11 mouse cellular contexts compared by ENCODE assay signal in genomic region chr11:99539721-99540120, GRCm38 (mm10). TPM values are rescaled to one million over a fixed set of nuclear protein-coding genes. Genes with fewer than 3 reads are reported as not detected.
A peak's percentile ranks its signal among the peaks of the same experiment; 100 is the strongest.
DNase-seq lines count a peak whose midpoint lies in the region; ATAC-seq and TF ChIP-seq lines count a peak whose summit lies in the region.
"Had no signal": no experiment of that assay in that cellular context is flagged by ENCODE, and none has a peak within 500 bp of the region (broad histone marks: within the 10 kb centered on the region; RNA-seq: fewer than 3 reads in every experiment).

No protein-coding gene starts in this region.

- peak; percentile 72; the same call in 1 of the 2 replicates for ATAC-seq in hindbrain, embryonic 15.5 days (ENCODE audit: low FRiP score, low read depth)
- peak; percentile 61; the same call in 1 of the 2 replicates for ATAC-seq in hindbrain, postnatal 0 days
- no peak for ATAC-seq in stomach, postnatal 0 days (ENCODE audit: low FRiP score, low TSS enrichment)

- no peaks in the 10 kb centered on the region; the same call in 1 of the 2 replicates for H3K9me3 ChIP-seq in hindbrain, embryonic 15.5 days
- H3K9me3 ChIP-seq in hindbrain, embryonic 10.5 days: no peaks in the 10 kb centered on the region
- H3K9me3 ChIP-seq in hindbrain, postnatal 0 days (ENCODE audit: low read length): no peaks in the 10 kb centered on the region
- H3K9me3 ChIP-seq in stomach, postnatal 0 days (ENCODE audit: control insufficient read depth, low read length): no peaks in the 10 kb centered on the region
- H3K9me3 ChIP-seq: embryonic facial prominence, embryonic 13.5 days; limb, embryonic 15.5 days had no signal

- no peak for TF ChIP-seq EP300 in stomach, postnatal 0 days (optimal IDR thresholded peaks at IDR 0.05)

- 0 out of 2 replicates have a peak overlapping the region, but pooled peaks have one; percentile 53 for H3K27ac ChIP-seq in hindbrain, embryonic 15.5 days (replicated peaks)
- H3K27ac ChIP-seq in hindbrain, embryonic 10.5 days: no peak overlapping the region
- H3K27ac ChIP-seq in hindbrain, postnatal 0 days: no peak overlapping the region
- no peak overlapping the region for H3K27ac ChIP-seq in stomach, postnatal 0 days (replicated peaks)
- H3K27ac ChIP-seq in gastrocnemius, adult 2 months: no peak overlapping the region
- H3K27ac ChIP-seq: embryonic facial prominence, embryonic 13.5 days; limb, embryonic 15.5 days had no signal

- no peak overlapping the region for H3K9ac ChIP-seq in hindbrain, embryonic 15.5 days
- no peak overlapping the region for H3K9ac ChIP-seq in hindbrain, postnatal 0 days (replicated peaks; ENCODE audit: low read length)
- no peak overlapping the region for H3K9ac ChIP-seq in stomach, postnatal 0 days (ENCODE audit: low read length)
- H3K9ac ChIP-seq: embryonic facial prominence, embryonic 13.5 days; limb, embryonic 15.5 days had no signal

- no peaks in the 10 kb centered on the region for H3K27me3 ChIP-seq in hindbrain, embryonic 15.5 days
- H3K27me3 ChIP-seq in hindbrain, embryonic 10.5 days (ENCODE audit: insufficient read depth, poor library complexity, severe bottlenecking): no peaks in the 10 kb centered on the region
- H3K27me3 ChIP-seq in hindbrain, postnatal 0 days (ENCODE audit: insufficient read depth, low read length): no peaks in the 10 kb centered on the region
- no peaks in the 10 kb centered on the region for H3K27me3 ChIP-seq in stomach, postnatal 0 days (ENCODE audit: control insufficient read depth, insufficient read depth, low read length)
- H3K27me3 ChIP-seq: embryonic facial prominence, embryonic 13.5 days; limb, embryonic 15.5 days had no signal

- intact Hi-C loops in left cerebral cortex, postnatal 10 days (cut with DNase I): no loop called here
- intact Hi-C loops in gastrocnemius, adult 2 months (cut with DNase I): no loop called here

- no peak for TF ChIP-seq CTCF in hindbrain, postnatal 0 days (IDR thresholded peaks at IDR 0.05; ENCODE audit: low read depth)
- no peak for TF ChIP-seq CTCF in stomach, postnatal 0 days (IDR thresholded peaks at IDR 0.05; ENCODE audit: low read depth)
- TF ChIP-seq CTCF in gastrocnemius, adult 2 months (IDR thresholded peaks at IDR 0.05): no peak

- DNase-seq in hindbrain, embryonic 10.5 days (ENCODE audit: low spot score): no peak
- DNase-seq in brain, adult 2 months (ENCODE audit: low read depth, low spot score): peak; percentile 88
- DNase-seq in hindbrain, postnatal 0 days (ENCODE audit: low spot score): peak; percentile 83
- peak; percentile 8 to 57 for DNase-seq in left cerebral cortex, postnatal 10 days (ENCODE audit: extremely low spot score in 1 of 2, low spot score in 2 of 2)
- DNase-seq in stomach, postnatal 0 days (ENCODE audit: low spot score): peak; percentile 29
- no peak for DNase-seq in T-cell, adult 2 months (ENCODE audit: low spot score)
- no peak for DNase-seq in gastrocnemius, adult 2 months

- H3K4me1 ChIP-seq in hindbrain, embryonic 15.5 days (replicated peaks): 0 out of 2 replicates have a peak, but pooled peaks cover 8% of the 10 kb centered on the region
- 0 out of 2 replicates have a peak, but pooled peaks cover 7% of the 10 kb centered on the region for H3K4me1 ChIP-seq in hindbrain, embryonic 10.5 days (replicated peaks)
- peaks cover 4% of the 10 kb centered on the region; the same call in 1 of the 2 replicates for H3K4me1 ChIP-seq in hindbrain, postnatal 0 days (ENCODE audit: insufficient read depth, low read length)
- no peaks in the 10 kb centered on the region for H3K4me1 ChIP-seq in stomach, postnatal 0 days (replicated peaks; ENCODE audit: control insufficient read depth, insufficient read depth)

- H3K36me3 ChIP-seq in hindbrain, embryonic 15.5 days: no peaks in the 10 kb centered on the region
- no peaks in the 10 kb centered on the region for H3K36me3 ChIP-seq in hindbrain, embryonic 10.5 days
- no peaks in the 10 kb centered on the region for H3K36me3 ChIP-seq in hindbrain, postnatal 0 days (ENCODE audit: insufficient read depth, low read length)
- H3K36me3 ChIP-seq in stomach, postnatal 0 days (ENCODE audit: control insufficient read depth, insufficient read depth, low read length): no peaks in the 10 kb centered on the region
- H3K36me3 ChIP-seq: embryonic facial prominence, embryonic 13.5 days; G1E; limb, embryonic 15.5 days had no signal

- H3K4me2 ChIP-seq in hindbrain, embryonic 15.5 days: peak overlapping the region; percentile 30
- peak overlapping the region; percentile 39 for H3K4me2 ChIP-seq in hindbrain, postnatal 0 days (ENCODE audit: low read depth, low read length)
- H3K4me2 ChIP-seq in stomach, postnatal 0 days (replicated peaks; ENCODE audit: low read depth): no peak overlapping the region
- H3K4me2 ChIP-seq: embryonic facial prominence, embryonic 13.5 days; limb, embryonic 15.5 days had no signal

- no peak overlapping the region for H3K4me3 ChIP-seq in hindbrain, embryonic 15.5 days
- H3K4me3 ChIP-seq in hindbrain, embryonic 10.5 days: no peak overlapping the region
- H3K4me3 ChIP-seq in hindbrain, postnatal 0 days (ENCODE audit: low read length): no peak overlapping the region
- H3K4me3 ChIP-seq in stomach, postnatal 0 days (ENCODE audit: low read depth, low read length): no peak overlapping the region
- H3K4me3 ChIP-seq in gastrocnemius, adult 2 months: no peak overlapping the region
- H3K4me3 ChIP-seq: embryonic facial prominence, embryonic 13.5 days; limb, embryonic 15.5 days had no signal

- WGBS in hindbrain, embryonic 15.5 days: 47% methylated on average over 9 of the region's 9 CpGs
- WGBS in hindbrain, embryonic 10.5 days: 77% methylated on average over 9 of the region's 9 CpGs
- 33% methylated on average over 9 of the region's 9 CpGs for WGBS in hindbrain, postnatal 0 days
- WGBS in stomach, postnatal 0 days: 55% methylated on average over 9 of the region's 9 CpGs

RNA-seq across cellular contexts. Expression of gene Krt40, which starts 3.2 kb away (rescaled TPM):
- not detected in 2 replicates for polyA plus RNA-seq in hindbrain, embryonic 15.5 days (2015; fragmentation: Nextera tagmentation; extraction: Ambion mirVana)
- polyA plus RNA-seq in hindbrain, embryonic 10.5 days (2016; fragmentation: Nextera tagmentation; extraction: Ambion mirVana): not detected in 2 replicates
- not detected in 2 replicates for total RNA-seq in hindbrain, postnatal 0 days (2014; rRNA removed)
- polyA plus RNA-seq in hindbrain, postnatal 0 days (2015; fragmentation: Nextera tagmentation; extraction: Ambion mirVana): not detected in 2 replicates
- total RNA-seq in left cerebral cortex, postnatal 10 days (2021): not detected
- polyA plus RNA-seq in stomach, postnatal 0 days (2015; fragmentation: Nextera tagmentation; extraction: Ambion mirVana): not detected in 2 replicates
- total RNA-seq in gastrocnemius, adult 2 months (2021): not detected
- polyA plus RNA-seq: embryonic facial prominence, embryonic 13.5 days; G1E; limb, embryonic 15.5 days had no signal

RNA-seq across cellular contexts. Expression of gene Krtap3-3, which starts 10.9 kb away (rescaled TPM):
- polyA plus RNA-seq in hindbrain, embryonic 15.5 days (2015; fragmentation: Nextera tagmentation; extraction: Ambion mirVana): not detected in 2 replicates
- polyA plus RNA-seq in hindbrain, embryonic 10.5 days (2016; fragmentation: Nextera tagmentation; extraction: Ambion mirVana): not detected in 2 replicates
- not detected in 2 replicates for total RNA-seq in hindbrain, postnatal 0 days (2014; rRNA removed)
- polyA plus RNA-seq in hindbrain, postnatal 0 days (2015; fragmentation: Nextera tagmentation; extraction: Ambion mirVana): not detected in 2 replicates
- total RNA-seq in left cerebral cortex, postnatal 10 days (2021): not detected
- polyA plus RNA-seq in stomach, postnatal 0 days (2015; fragmentation: Nextera tagmentation; extraction: Ambion mirVana): not detected in 2 replicates
- total RNA-seq in gastrocnemius, adult 2 months (2021): not detected
- total RNA-seq: G1E had no signal
- polyA plus RNA-seq: embryonic facial prominence, embryonic 13.5 days; G1E had no signal

RNA-seq across cellular contexts. Expression of gene Krtap3-2, which starts 16.9 kb away (rescaled TPM):
- not detected in 2 replicates for polyA plus RNA-seq in hindbrain, embryonic 15.5 days (2015; fragmentation: Nextera tagmentation; extraction: Ambion mirVana)
- polyA plus RNA-seq in hindbrain, embryonic 10.5 days (2016; fragmentation: Nextera tagmentation; extraction: Ambion mirVana): not detected in 2 replicates
- not detected in 2 replicates for total RNA-seq in hindbrain, postnatal 0 days (2014; rRNA removed)
- not detected in 2 replicates for polyA plus RNA-seq in hindbrain, postnatal 0 days (2015; fragmentation: Nextera tagmentation; extraction: Ambion mirVana)
- not detected for total RNA-seq in left cerebral cortex, postnatal 10 days (2021)
- polyA plus RNA-seq in stomach, postnatal 0 days (2015; fragmentation: Nextera tagmentation; extraction: Ambion mirVana): 0.19 and 0.34 TPM in 2 replicates
- not detected for total RNA-seq in gastrocnemius, adult 2 months (2021)
- polyA plus RNA-seq: embryonic facial prominence, embryonic 13.5 days; G1E; limb, embryonic 15.5 days had no signal

RNA-seq across cellular contexts. Expression of gene Krt39, which starts 18.6 kb away (rescaled TPM):
- polyA plus RNA-seq in hindbrain, embryonic 15.5 days (2015; fragmentation: Nextera tagmentation; extraction: Ambion mirVana): not detected in 2 replicates
- not detected in 2 replicates for polyA plus RNA-seq in hindbrain, embryonic 10.5 days (2016; fragmentation: Nextera tagmentation; extraction: Ambion mirVana)
- total RNA-seq in hindbrain, postnatal 0 days (2014; rRNA removed): not detected in 2 replicates
- polyA plus RNA-seq in hindbrain, postnatal 0 days (2015; fragmentation: Nextera tagmentation; extraction: Ambion mirVana): not detected in 2 replicates
- not detected for total RNA-seq in left cerebral cortex, postnatal 10 days (2021)
- polyA plus RNA-seq in stomach, postnatal 0 days (2015; fragmentation: Nextera tagmentation; extraction: Ambion mirVana): 0.07 TPM in 1 of 2 replicates, not detected in the other
- not detected for total RNA-seq in gastrocnemius, adult 2 months (2021)
- polyA plus RNA-seq: embryonic facial prominence, embryonic 13.5 days; G1E had no signal

RNA-seq across cellular contexts. Expression of gene Gm11939, which starts 19.5 kb away (rescaled TPM):
- not detected in 2 replicates for polyA plus RNA-seq in hindbrain, embryonic 15.5 days (2015; fragmentation: Nextera tagmentation; extraction: Ambion mirVana)
- polyA plus RNA-seq in hindbrain, embryonic 10.5 days (2016; fragmentation: Nextera tagmentation; extraction: Ambion mirVana): not detected in 2 replicates
- not detected in 2 replicates for total RNA-seq in hindbrain, postnatal 0 days (2014; rRNA removed)
- not detected in 2 replicates for polyA plus RNA-seq in hindbrain, postnatal 0 days (2015; fragmentation: Nextera tagmentation; extraction: Ambion mirVana)
- not detected for total RNA-seq in left cerebral cortex, postnatal 10 days (2021)
- not detected in 2 replicates for polyA plus RNA-seq in stomach, postnatal 0 days (2015; fragmentation: Nextera tagmentation; extraction: Ambion mirVana)
- total RNA-seq in gastrocnemius, adult 2 months (2021): not detected
- total RNA-seq: G1E had no signal
- polyA plus RNA-seq: embryonic facial prominence, embryonic 13.5 days; G1E; limb, embryonic 15.5 days had no signal

Comparison
In these comparisons a context has a peak if more than half of its experiments do, and no peak if none do; other contexts are left out.
1. DNase-seq: peak in brain, adult 2 months (single experiment), hindbrain, postnatal 0 days (single experiment), left cerebral cortex, postnatal 10 days (2 of 2) and stomach, postnatal 0 days (single experiment); none in hindbrain, embryonic 10.5 days (single experiment), T-cell, adult 2 months (single experiment) and gastrocnemius, adult 2 months (single experiment).